Mouse (Mus musculus) left cerebral cortex, adult 2 months (tissue): ENCODE data around the gene Kcnk15. TPM values are rescaled to one million over a fixed set of nuclear protein-coding genes. Genes with fewer than 3 reads are reported as not detected.

Source experiments
- DNase-seq, 2 experiments: peaks; one replicate each; pipeline ENCODE4 v3.0.0; 2021 to 2022; ENCODE audit warnings: low spot score in 2 of 2, mixed read lengths in 1 of 2; ENCODE audit errors: extremely low spot score in 1 of 2
- H3K27ac ChIP-seq: fragments of 200-600 bp; 2 replicates; pipeline ENCODE4 v1.8.1; 2022
- H3K4me3 ChIP-seq: fragments of 200-600 bp; 2 replicates; pipeline ENCODE4 v1.8.1; 2022
- CTCF ChIP-seq: fragments of 200-600 bp; IDR thresholded peaks from 2 replicates; pipeline ENCODE4 v1.8.1; 2022; ENCODE audit warnings: antibody characterized with exemption, mild to moderate bottlenecking, moderate library complexity
- intact Hi-C: fragments of 180-260 bp; cut with DNase I; formaldehyde crosslinking; loops from one replicate; pipeline ENCODE4 v1.15.1; 2025
- total RNA-seq, 2 experiments: library from RNA; stranded (reverse); gene quantifications; 2 replicates each; pipeline ENCODE4 v1.2.3; 2021

The Kcnk15 gene
- total RNA-seq, 2 experiments from 2014 or later, result 0.28 TPM; not detected in 1

- intact Hi-C loops, result loop anchor here (2.0 kb wide), 1 partner anchor 40 kb away; no protein-coding TSS in a partner anchor
- DNase-seq, result peak in 1 of 2 experiments; percentile 39
- Histone ChIP-seq H3K27ac (peak overlapping the region; percentile 61), H3K4me3 (no peak overlapping the region)
- no peak for TF ChIP-seq CTCF
Observed at GRCm38 (mm10) chr2:163876830-163877498, 23.5 kb downstream of the Kcnk15 start.

- intact Hi-C loops, result no loop called here
- DNase-seq, result no peak
- H3K4me3 ChIP-seq, result no peak overlapping the region
- no peak for TF ChIP-seq CTCF
- no peak overlapping the region for H3K27ac ChIP-seq
Observed at GRCm38 (mm10) chr2:163880891-163881290, 27.4 kb downstream of the Kcnk15 start.

DNA sequence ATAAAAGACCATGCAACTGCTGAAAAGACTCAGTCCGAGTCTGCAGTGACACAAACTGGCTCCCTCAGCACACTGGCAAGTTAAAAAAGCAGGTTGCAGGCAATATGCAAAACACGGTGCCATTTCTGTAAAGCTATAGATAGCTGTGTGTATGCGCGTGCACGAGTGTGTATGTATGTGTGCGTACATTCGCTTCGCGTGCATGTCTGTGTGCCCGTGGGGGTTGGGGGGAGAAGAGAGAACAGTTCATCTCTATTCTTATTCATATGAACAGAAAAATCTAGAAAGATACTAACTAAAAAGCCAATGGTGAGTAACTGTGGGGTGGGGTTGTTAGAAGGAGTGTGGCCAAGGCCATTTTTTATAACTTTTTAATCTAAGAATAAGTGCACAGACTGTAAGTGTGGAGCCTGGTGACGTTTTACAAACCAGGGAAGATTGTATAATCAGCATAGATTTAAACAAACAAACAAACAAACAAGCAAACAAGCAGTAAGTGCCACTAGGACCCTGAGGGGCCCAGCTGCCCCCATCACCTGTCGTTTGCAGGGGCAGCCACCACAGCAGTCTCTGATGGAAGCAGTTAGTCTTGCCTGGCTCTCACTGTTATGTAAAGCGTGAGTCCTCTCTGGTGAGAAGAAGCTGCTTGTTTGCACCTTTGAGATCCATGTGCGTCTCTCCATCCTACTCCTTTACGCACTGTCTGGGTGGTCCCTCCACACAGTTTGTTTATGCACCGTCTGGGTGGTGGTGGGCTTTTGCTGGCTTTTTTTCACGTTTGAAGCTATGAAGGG, 29.6 kb downstream of the Kcnk15 start:
- intact Hi-C loops, result no loop called here
- DNase-seq, result no peak
- no peak for TF ChIP-seq CTCF
- no peak overlapping the region for H3K4me3 ChIP-seq
- peak overlapping the region; percentile 72 for H3K27ac ChIP-seq

DNA sequence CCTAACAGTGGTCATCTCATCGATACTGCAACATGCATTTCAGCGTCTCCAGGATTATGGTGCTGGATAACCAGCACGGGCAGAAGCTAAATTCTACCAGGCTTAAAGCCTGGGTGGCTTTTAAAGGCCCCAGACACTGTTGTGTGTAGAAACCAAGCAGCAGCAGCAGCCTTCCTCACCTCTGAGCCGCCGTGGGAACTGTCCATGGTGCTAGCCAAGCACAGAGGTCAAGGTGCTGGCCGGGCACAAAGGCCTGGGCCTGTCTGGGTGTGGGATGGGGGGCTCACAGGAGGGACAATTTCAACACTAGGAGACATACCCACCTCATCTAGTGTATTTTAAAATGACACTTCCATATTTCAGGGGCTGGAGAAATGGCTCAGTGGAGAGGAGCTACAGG, 36.0 kb downstream of the Kcnk15 start:
- Histone ChIP-seq H3K4me3 (no peak overlapping the region), H3K27ac (no peak overlapping the region)
- DNase-seq, result no peak
- intact Hi-C loops, result no loop called here
- no peak for TF ChIP-seq CTCF

DNA sequence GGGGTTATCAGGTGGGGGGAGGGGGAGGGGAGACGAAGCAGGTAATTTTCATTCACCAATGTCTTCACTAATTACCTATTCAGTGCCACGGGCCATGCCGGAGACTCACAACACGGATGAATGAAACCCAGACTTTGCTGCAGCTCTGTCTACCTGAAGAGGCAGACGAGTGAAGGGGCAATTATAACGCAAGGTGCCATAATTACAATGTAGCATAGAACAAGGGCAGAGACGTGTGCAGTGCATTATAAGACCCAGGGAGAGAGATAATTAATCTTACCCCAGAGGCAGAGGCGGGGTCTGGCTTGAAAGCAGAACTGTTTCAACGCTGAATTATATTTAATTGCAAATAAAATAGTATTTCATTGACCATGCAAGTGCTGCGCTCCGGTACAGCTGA, 37.1 kb downstream of the Kcnk15 start:
- TF ChIP-seq CTCF, result no peak
- H3K4me3 ChIP-seq, result no peak overlapping the region
- H3K27ac ChIP-seq, result no peak overlapping the region; the same call in 1 of the 2 replicates
- DNase-seq, result no peak
- intact Hi-C loops, result no loop called here

GRCm38 (mm10) chr2:163891271-163891670, 37.8 kb downstream of the Kcnk15 start:
- intact Hi-C loops, result no loop called here
- no peak overlapping the region for H3K4me3 ChIP-seq
- no peak for TF ChIP-seq CTCF
- H3K27ac ChIP-seq, result peak overlapping the region; percentile 47
- DNase-seq, result peak in 1 of 2 experiments; percentile 37

GRCm38 (mm10) chr2:163893446-163894370, 40.3 kb downstream of the Kcnk15 start:
- intact Hi-C loops, result no loop called here
- no peak for DNase-seq
- no peak for TF ChIP-seq CTCF
- H3K27ac ChIP-seq, result no peak overlapping the region
- H3K4me3 ChIP-seq, result no peak overlapping the region

GRCm38 (mm10) chr2:163895156-163895555, 41.7 kb downstream of the Kcnk15 start:
- no peak for DNase-seq
- TF ChIP-seq CTCF, result no peak
- no peak overlapping the region for H3K4me3 ChIP-seq
- H3K27ac ChIP-seq, result no peak overlapping the region
- intact Hi-C loops, result no loop called here

GRCm38 (mm10) chr2:163897026-163897425, 43.6 kb downstream of the Kcnk15 start:
- Histone ChIP-seq H3K4me3 (no peak overlapping the region), H3K27ac (no peak overlapping the region)
- intact Hi-C loops, result no loop called here
- no peak for TF ChIP-seq CTCF
- DNase-seq, result no peak

DNA sequence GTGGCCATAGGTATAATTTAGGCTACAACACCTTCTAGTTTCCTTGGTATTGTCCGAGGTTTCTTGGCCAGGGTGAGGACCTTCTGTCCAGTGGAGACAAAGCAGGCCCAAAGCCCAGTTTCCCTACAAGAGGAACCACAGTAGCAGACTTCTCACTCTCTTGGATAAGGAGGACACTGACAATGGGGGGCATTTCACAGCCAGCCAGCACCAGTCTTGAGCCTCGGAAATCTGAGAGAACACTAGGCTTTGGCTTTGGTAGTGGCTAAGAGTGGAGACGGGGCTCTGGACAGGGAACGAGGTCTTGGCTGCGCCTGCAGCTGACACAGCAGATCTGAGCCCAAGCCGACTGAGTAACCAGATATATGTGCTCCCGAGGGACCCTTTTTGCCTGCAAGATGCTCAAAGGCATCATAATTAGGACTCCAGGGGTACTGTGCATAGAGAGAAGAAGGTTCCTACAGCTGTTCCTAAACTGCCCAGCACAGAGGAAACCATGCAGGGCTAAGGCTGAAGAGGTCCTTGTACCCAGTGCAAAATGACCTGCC, 44.6 kb downstream of the Kcnk15 start:
- DNase-seq, result no peak
- Histone ChIP-seq H3K27ac (no peak overlapping the region), H3K4me3 (no peak overlapping the region)
- intact Hi-C loops, result no loop called here
- no peak for TF ChIP-seq CTCF

GRCm38 (mm10) chr2:163899910-163900411, 46.5 kb downstream of the Kcnk15 start:
- peak overlapping the region; percentile 55 for H3K27ac ChIP-seq
- no peak for TF ChIP-seq CTCF

More at GRCm38 (mm10) chr2:163899910-163900411, 46.5 kb downstream of the Kcnk15 start:
- no peak overlapping the region for H3K4me3 ChIP-seq
- intact Hi-C loops, result no loop called here
- DNase-seq, result no peak
